Mouse (Mus musculus) right cerebral cortex, postnatal 36 days (tissue): ENCODE measurements around the gene Yeats2.

Experiments
- DNase-seq, 2 experiments: peaks; one replicate each; pipeline ENCODE4 v3.0.0; 2022; ENCODE audit warnings: low spot score in 2 of 2, mixed read lengths in 1 of 2

Gene Yeats2

GRCm38 (mm10) chr16:20191161-20191882 is 50.5 kb downstream of the Yeats2 start:
- no peak for DNase-seq

GRCm38 (mm10) chr16:20192043-20192442 is 51.2 kb downstream of the Yeats2 start:
- no peak for DNase-seq

GRCm38 (mm10) chr16:20195546-20195945 is 54.7 kb downstream of the Yeats2 start:
- DNase-seq = no peak

- DNase-seq = peak in 1 of 2 experiments; percentile 26
Observed at GRCm38 (mm10) chr16:20196962-20197361, 56.1 kb downstream of the Yeats2 start.

GRCm38 (mm10) chr16:20199501-20200201 is 58.8 kb downstream of the Yeats2 start:
- DNase-seq = no peak

GRCm38 (mm10) chr16:20213591-20214226 is 72.8 kb downstream of the Yeats2 start:
- no peak for DNase-seq

- no peak for DNase-seq
Observed at GRCm38 (mm10) chr16:20222726-20223125, 81.9 kb downstream of the Yeats2 start.

GRCm38 (mm10) chr16:20226676-20227075 is 85.8 kb downstream of the Yeats2 start:
- no peak for DNase-seq

GRCm38 (mm10) chr16:20227504-20227903 is 86.6 kb downstream of the Yeats2 start:
- no peak for DNase-seq

GRCm38 (mm10) chr16:20228167-20228566 is 87.3 kb downstream of the Yeats2 start:
- no peak for DNase-seq

GRCm38 (mm10) chr16:20234406-20234805 is 93.5 kb downstream of the Yeats2 start:
- no peak for DNase-seq

GRCm38 (mm10) chr16:20237426-20237825 is 96.6 kb downstream of the Yeats2 start:
- peak; percentile 46 to 47 for DNase-seq

- no peak for DNase-seq
Observed at GRCm38 (mm10) chr16:20238646-20239045, 97.8 kb downstream of the Yeats2 start.

GRCm38 (mm10) chr16:20240468-20241414 is 99.9 kb downstream of the Yeats2 start, which contains the start of gene Map6d1:
Gene Map6d1 (minus strand): TSS chr16:20241358.
- DNase-seq = peak; percentile 41 to 48

- no peak for DNase-seq
Observed at GRCm38 (mm10) chr16:20247103-20247502, 106.2 kb downstream of the Yeats2 start.

- peak in 1 of 2 experiments; percentile 69 for DNase-seq
Observed at GRCm38 (mm10) chr16:20248442-20249174, 107.7 kb downstream of the Yeats2 start.

GRCm38 (mm10) chr16:20257926-20258325 is 117.1 kb downstream of the Yeats2 start:
- DNase-seq = no peak

GRCm38 (mm10) chr16:20265089-20265488 is 124.2 kb downstream of the Yeats2 start:
- DNase-seq = no peak

GRCm38 (mm10) chr16:20271339-20271738 is 130.5 kb downstream of the Yeats2 start:
- no peak for DNase-seq

- no peak for DNase-seq
Observed at GRCm38 (mm10) chr16:20272994-20273393, 132.1 kb downstream of the Yeats2 start.

GRCm38 (mm10) chr16:20279395-20279794 is 138.5 kb downstream of the Yeats2 start:
- no peak for DNase-seq
